Mouse (Mus musculus): ENCODE measurements around the gene Rgl2. TPM values are rescaled to one million over a fixed set of nuclear protein-coding genes. Genes with fewer than 3 reads are reported as not detected.
"Not testable (repeated sequence)": the region's sequence is repeated elsewhere in the genome, so short reads cannot be mapped to it uniquely, and the experiment has no call there.

Rgl2 gene
- 65.8 and 129 TPM in 2 replicates for total RNA-seq (2012; rRNA removed)

- Histone ChIP-seq H3K9me3 (ENCODE audit: control insufficient read depth, insufficient read depth, low read depth, low read length) (no peaks in the 10 kb centered on the region), H3K4me3 (ENCODE audit: insufficient read depth in 1 of 2, low read depth in 1 of 2, low read length in 2 of 2, poor library complexity in 1 of 2, severe bottlenecking in 1 of 2) (peak within 1 kb of the TSS; percentile 74 to 75), H3K27ac (ENCODE audit: insufficient read depth, low read depth, low read length, poor library complexity, severe bottlenecking) (peak within 1 kb of the TSS; percentile 48), H3K36me3 (ENCODE audit: control insufficient read depth, insufficient read depth, low read length, poor library complexity, severe bottlenecking) (peaks cover 20% of the 10 kb centered on the region; the same call in 1 of the 2 replicates), H3K4me1 (ENCODE audit: control insufficient read depth in 2 of 2, insufficient read depth in 2 of 2, low read length in 2 of 2, poor library complexity in 1 of 2) (peaks cover 0 to 26% of the 10 kb centered on the region in 2 experiments; a peak in 1 of 4 replicates), H3K9ac (ENCODE audit: insufficient read depth, low read depth, low read length, poor library complexity, severe bottlenecking) (peak within 1 kb of the TSS; percentile 86)
- TF ChIP-seq CHD2 (IDR thresholded peaks at IDR 0.05; ENCODE audit: low read depth, low read length) (no peak), HCFC1 (IDR thresholded peaks at IDR 0.05; ENCODE audit: borderline replicate concordance, insufficient read depth, low read length) (peak; percentile 86; the same call in 1 of the 2 replicates)
- peak; percentile 81 for DNase-seq (ENCODE audit: low read depth, low spot score)
- in situ Hi-C loops (cut with MboI; ENCODE audit: low sequenced_read_pairs in 2 of 2, unreplicated experiment in 2 of 2) = no loop called here
Measured at GRCm38 (mm10) chr17:33929371-33930279, at the start of gene Rgl2. Gene Rgl2 (plus strand): TSS chr17:33929543.

- DNase-seq (ENCODE audit: low read depth, low spot score); H3K4me1 ChIP-seq (ENCODE audit: control insufficient read depth in 2 of 2, insufficient read depth in 2 of 2, low read length in 2 of 2, poor library complexity in 1 of 2); H3K27ac ChIP-seq (ENCODE audit: insufficient read depth, low read depth, low read length, poor library complexity, severe bottlenecking); in situ Hi-C loops (cut with MboI; ENCODE audit: low sequenced_read_pairs in 2 of 2, unreplicated experiment in 2 of 2); H3K9me3 ChIP-seq (ENCODE audit: control insufficient read depth, insufficient read depth, low read depth, low read length); H3K4me3 ChIP-seq (ENCODE audit: insufficient read depth in 1 of 2, low read depth in 1 of 2, low read length in 2 of 2, poor library complexity in 1 of 2, severe bottlenecking in 1 of 2); H3K9ac ChIP-seq (ENCODE audit: insufficient read depth, low read depth, low read length, poor library complexity, severe bottlenecking): not testable (repeated sequence)
- peaks cover 57% of the 10 kb centered on the region for H3K36me3 ChIP-seq (ENCODE audit: control insufficient read depth, insufficient read depth, low read length, poor library complexity, severe bottlenecking)
Measured at GRCm38 (mm10) chr17:33884320-33884719, 45.0 kb upstream of the Rgl2 start.

GRCm38 (mm10) chr17:33887802-33888201 is 41.5 kb upstream of the Rgl2 start:
- H3K36me3 ChIP-seq (ENCODE audit: control insufficient read depth, insufficient read depth, low read length, poor library complexity, severe bottlenecking) = peaks cover 33% of the 10 kb centered on the region
- H3K9me3 ChIP-seq (ENCODE audit: control insufficient read depth, insufficient read depth, low read depth, low read length); H3K27ac ChIP-seq (ENCODE audit: insufficient read depth, low read depth, low read length, poor library complexity, severe bottlenecking); in situ Hi-C loops (cut with MboI; ENCODE audit: low sequenced_read_pairs in 2 of 2, unreplicated experiment in 2 of 2); H3K4me3 ChIP-seq (ENCODE audit: insufficient read depth in 1 of 2, low read depth in 1 of 2, low read length in 2 of 2, poor library complexity in 1 of 2, severe bottlenecking in 1 of 2); H3K9ac ChIP-seq (ENCODE audit: insufficient read depth, low read depth, low read length, poor library complexity, severe bottlenecking); DNase-seq (ENCODE audit: low read depth, low spot score); H3K4me1 ChIP-seq (ENCODE audit: control insufficient read depth in 2 of 2, insufficient read depth in 2 of 2, low read length in 2 of 2, poor library complexity in 1 of 2): not testable (repeated sequence)

DNA sequence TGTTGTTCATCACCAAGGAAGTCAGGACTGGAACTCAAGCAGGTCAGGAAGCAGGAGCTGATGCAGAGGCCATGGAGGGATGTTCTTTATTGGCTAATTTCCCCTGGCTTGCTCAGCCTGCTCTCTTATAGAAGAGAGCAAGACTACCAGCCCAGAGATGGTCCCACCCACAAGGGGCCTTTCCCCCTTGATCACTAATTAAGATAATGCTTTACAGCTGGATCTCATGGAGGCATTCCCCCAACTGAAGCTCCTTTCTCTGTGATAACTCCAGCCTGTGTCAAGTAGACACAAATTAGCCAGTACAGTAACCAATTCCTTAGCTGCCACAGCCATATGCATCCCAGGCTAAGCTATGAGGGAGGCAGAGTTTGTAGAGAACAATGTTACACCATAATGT is 41.1 kb upstream of the Rgl2 start:
- not testable (repeated sequence) for H3K9me3 ChIP-seq (ENCODE audit: control insufficient read depth, insufficient read depth, low read depth, low read length)

DNA sequence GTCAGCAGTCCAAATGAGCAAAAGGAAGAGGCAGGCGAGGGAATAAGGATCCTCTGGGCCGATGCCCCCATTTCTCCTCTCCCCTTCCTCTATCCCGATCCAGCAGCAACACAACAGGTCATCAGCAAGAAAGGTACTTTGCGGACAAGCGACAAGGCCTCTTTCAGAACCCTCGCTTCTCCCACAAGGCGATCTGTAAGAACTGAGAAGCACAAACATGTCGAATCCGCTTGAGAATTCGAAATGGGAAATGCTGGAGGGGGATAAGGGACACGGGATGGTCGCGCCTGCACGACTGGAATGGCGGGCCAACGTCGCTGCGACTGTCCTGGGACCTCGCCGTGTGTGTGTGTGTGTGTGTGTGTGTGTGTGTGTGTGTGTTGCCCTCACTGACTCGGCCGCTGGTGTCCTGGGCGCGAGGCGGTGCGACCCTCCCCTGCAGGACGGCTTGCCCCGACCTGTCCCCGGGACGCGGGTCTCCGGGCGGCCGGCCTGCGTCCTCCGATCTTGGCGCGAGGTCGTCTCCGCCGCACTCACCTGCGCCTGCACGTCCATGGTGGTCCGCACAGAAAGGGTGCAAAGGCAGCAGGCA is 39.3 kb upstream of the Rgl2 start:
- H3K9me3 ChIP-seq (ENCODE audit: control insufficient read depth, insufficient read depth, low read depth, low read length); H3K4me1 ChIP-seq (ENCODE audit: control insufficient read depth in 2 of 2, insufficient read depth in 2 of 2, low read length in 2 of 2, poor library complexity in 1 of 2); DNase-seq (ENCODE audit: low read depth, low spot score); in situ Hi-C loops (cut with MboI; ENCODE audit: low sequenced_read_pairs in 2 of 2, unreplicated experiment in 2 of 2): not testable (repeated sequence)
- peak overlapping the region; percentile 79 to 85 for H3K4me3 ChIP-seq (ENCODE audit: insufficient read depth in 1 of 2, low read depth in 1 of 2, low read length in 2 of 2, poor library complexity in 1 of 2, severe bottlenecking in 1 of 2)
- H3K36me3 ChIP-seq (ENCODE audit: control insufficient read depth, insufficient read depth, low read length, poor library complexity, severe bottlenecking) = peaks cover 18% of the 10 kb centered on the region
- peak overlapping the region; percentile 83 for H3K9ac ChIP-seq (ENCODE audit: insufficient read depth, low read depth, low read length, poor library complexity, severe bottlenecking)
- H3K27ac ChIP-seq (ENCODE audit: insufficient read depth, low read depth, low read length, poor library complexity, severe bottlenecking) = peak overlapping the region; percentile 84

More for the DNA sequence above, 41.1 kb upstream of the Rgl2 start:
- H3K27ac ChIP-seq (ENCODE audit: insufficient read depth, low read depth, low read length, poor library complexity, severe bottlenecking); DNase-seq (ENCODE audit: low read depth, low spot score); in situ Hi-C loops (cut with MboI; ENCODE audit: low sequenced_read_pairs in 2 of 2, unreplicated experiment in 2 of 2); H3K4me1 ChIP-seq (ENCODE audit: control insufficient read depth in 2 of 2, insufficient read depth in 2 of 2, low read length in 2 of 2, poor library complexity in 1 of 2); H3K9ac ChIP-seq (ENCODE audit: insufficient read depth, low read depth, low read length, poor library complexity, severe bottlenecking): not testable (repeated sequence)
- Histone ChIP-seq H3K36me3 (ENCODE audit: control insufficient read depth, insufficient read depth, low read length, poor library complexity, severe bottlenecking) (peaks cover 29% of the 10 kb centered on the region), H3K4me3 (ENCODE audit: insufficient read depth in 1 of 2, low read depth in 1 of 2, low read length in 2 of 2, poor library complexity in 1 of 2, severe bottlenecking in 1 of 2) (peak overlapping the region in 1 of 2 experiments; percentile 85; a peak in 1 of 4 replicates)
